Mouse (Mus musculus) G1E (cell line): Measurements from ENCODE around the gene Gmds.

Source experiments
- CTCF ChIP-seq: IDR thresholded peaks from 2 replicates; pipeline ENCODE4 v1.5.1; 2012; ENCODE audit warnings: low read depth, low read length, inconsistent platforms, mixed read lengths
- GATA1 ChIP-seq: IDR thresholded peaks from 2 replicates; pipeline ENCODE4 v1.6.1; 2012; ENCODE audit warnings: borderline replicate concordance, low read length, inconsistent platforms, mixed read lengths
- GATA2 ChIP-seq: IDR thresholded peaks from 2 replicates; pipeline ENCODE4 v1.6.1; 2012; ENCODE audit warnings: low read depth, low read length, inconsistent platforms, borderline replicate concordance
- POLR2AphosphoS5 ChIP-seq: IDR thresholded peaks from 2 replicates; pipeline ENCODE4 v1.6.1; 2012; ENCODE audit warnings: low read depth, low read length, inconsistent platforms; ENCODE audit not compliant: insufficient replicate concordance
- TAL1 ChIP-seq: conservative IDR thresholded peaks from 2 replicates; pipeline ENCODE4 v1.6.1; 2012; ENCODE audit warnings: low read depth, low read length, inconsistent platforms, mixed read lengths

DNA sequence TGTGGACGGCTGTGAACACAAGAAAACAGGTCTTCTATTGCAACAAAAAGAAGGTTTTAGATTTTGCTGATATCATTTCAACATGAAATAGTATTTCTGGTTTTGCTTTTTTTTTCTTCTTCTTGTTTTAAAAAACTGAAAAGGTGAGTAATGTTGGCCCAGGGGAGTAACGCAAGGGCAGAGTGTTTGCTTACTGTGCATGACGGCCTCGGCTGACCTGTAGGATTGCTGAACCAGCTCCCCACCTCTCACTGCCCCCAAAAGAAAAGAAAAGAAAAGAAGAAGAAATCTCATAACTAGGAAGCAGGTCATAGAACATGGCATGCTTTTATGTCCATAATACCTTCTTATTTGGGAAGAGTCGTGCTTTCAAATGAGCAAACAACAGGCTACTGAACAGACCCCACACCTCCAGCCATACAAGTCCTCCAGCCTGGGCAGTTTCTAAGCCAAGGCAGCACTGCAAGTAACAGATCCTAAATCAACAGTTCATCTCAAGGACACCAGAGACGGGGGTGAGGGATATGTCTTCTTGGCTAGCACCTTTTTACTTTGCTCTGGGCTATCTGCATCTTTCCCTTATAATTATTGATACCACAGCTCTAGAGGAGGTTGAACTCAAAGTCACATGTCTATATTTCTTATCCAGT lies 303.6 kb downstream of the Gmds start:
- TF ChIP-seq CTCF (no peak), TAL1 (no peak), POLR2AphosphoS5 (no peak), GATA1 (no peak), GATA2 (no peak)
